Mouse (Mus musculus) stomach, embryonic 14.5 days (tissue): ENCODE data around the gene Auh. TPM values are rescaled to one million over a fixed set of nuclear protein-coding genes. Genes with fewer than 3 reads are reported as not detected.

Experiments used
- ATAC-seq: fragments of 200-750 bp; cut with Nextera tagmentation; 2 replicates; pipeline ENCODE4 v1.8.0; 2017; ENCODE audit warnings: low read depth, moderate TSS enrichment; ENCODE audit not compliant: insufficient number of reproducible peaks, insufficient read depth, low FRiP score
- H3K27ac ChIP-seq: fragments of 300-500 bp; sonication (generic); 2 replicates; pipeline ENCODE4 v1.5.1; 2014; ENCODE audit warnings: mild to moderate bottlenecking, low read length, moderate library complexity, mixed read lengths
- H3K27me3 ChIP-seq: fragments of 300-500 bp; sonication (generic); 2 replicates; pipeline ENCODE4 v1.6.1; 2014; ENCODE audit warnings: low read length, control low read depth, mixed read lengths; ENCODE audit not compliant: control insufficient read depth, insufficient read depth
- H3K36me3 ChIP-seq: fragments of 300-500 bp; sonication (generic); 2 replicates; pipeline ENCODE4 v1.6.1; 2014; ENCODE audit warnings: mild to moderate bottlenecking, control low read depth, low read length, moderate library complexity, mixed read lengths; ENCODE audit not compliant: control insufficient read depth, insufficient read depth
- H3K4me1 ChIP-seq: fragments of 300-500 bp; sonication (generic); 2 replicates; pipeline ENCODE4 v1.6.1; 2014; ENCODE audit warnings: low read length, control low read depth, mixed read lengths; ENCODE audit not compliant: control insufficient read depth, insufficient read depth
- H3K4me2 ChIP-seq: fragments of 300-500 bp; sonication (generic); replicated peaks from 2 replicates; pipeline ENCODE4 v1.6.1; 2014; ENCODE audit warnings: low read depth, low read length, control low read depth
- H3K4me3 ChIP-seq: fragments of 300-500 bp; sonication (generic); 2 replicates; pipeline ENCODE4 v1.5.1; 2014; ENCODE audit warnings: low read depth, low read length, control low read depth
- H3K9ac ChIP-seq: fragments of 300-500 bp; sonication (generic); replicated peaks from 2 replicates; pipeline ENCODE4 v1.6.1; 2014; ENCODE audit warnings: low read depth, mild to moderate bottlenecking, control low read depth, low read length, moderate library complexity, mixed read lengths
- H3K9me3 ChIP-seq: fragments of 300-500 bp; sonication (generic); 2 replicates; pipeline ENCODE4 v1.6.1; 2016; ENCODE audit warnings: low read depth, low read length, control low read depth; ENCODE audit not compliant: control insufficient read depth
- WGBS: fragments of 180-500 bp; shearing (Covaris S2); extraction: QIAGEN DNeasy Blood & Tissue Kit; methylation state at CpG from one replicate; pipeline ENCODE4 v1.1.7; 2014; 5-methylcytosine and 5-hydroxymethylcytosine counted together
- polyA plus RNA-seq: library from polyadenylated mRNA; unstranded; fragments of >200 nt; fragmentation: Nextera tagmentation; extraction: Ambion mirVana; gene quantifications from 2 replicates; pipeline ENCODE4 v1.2.1, GENCODE M21; 2014

Auh gene
- polyA plus RNA-seq, 1 experiment from 2014 or later, result 30.5 TPM

DNA sequence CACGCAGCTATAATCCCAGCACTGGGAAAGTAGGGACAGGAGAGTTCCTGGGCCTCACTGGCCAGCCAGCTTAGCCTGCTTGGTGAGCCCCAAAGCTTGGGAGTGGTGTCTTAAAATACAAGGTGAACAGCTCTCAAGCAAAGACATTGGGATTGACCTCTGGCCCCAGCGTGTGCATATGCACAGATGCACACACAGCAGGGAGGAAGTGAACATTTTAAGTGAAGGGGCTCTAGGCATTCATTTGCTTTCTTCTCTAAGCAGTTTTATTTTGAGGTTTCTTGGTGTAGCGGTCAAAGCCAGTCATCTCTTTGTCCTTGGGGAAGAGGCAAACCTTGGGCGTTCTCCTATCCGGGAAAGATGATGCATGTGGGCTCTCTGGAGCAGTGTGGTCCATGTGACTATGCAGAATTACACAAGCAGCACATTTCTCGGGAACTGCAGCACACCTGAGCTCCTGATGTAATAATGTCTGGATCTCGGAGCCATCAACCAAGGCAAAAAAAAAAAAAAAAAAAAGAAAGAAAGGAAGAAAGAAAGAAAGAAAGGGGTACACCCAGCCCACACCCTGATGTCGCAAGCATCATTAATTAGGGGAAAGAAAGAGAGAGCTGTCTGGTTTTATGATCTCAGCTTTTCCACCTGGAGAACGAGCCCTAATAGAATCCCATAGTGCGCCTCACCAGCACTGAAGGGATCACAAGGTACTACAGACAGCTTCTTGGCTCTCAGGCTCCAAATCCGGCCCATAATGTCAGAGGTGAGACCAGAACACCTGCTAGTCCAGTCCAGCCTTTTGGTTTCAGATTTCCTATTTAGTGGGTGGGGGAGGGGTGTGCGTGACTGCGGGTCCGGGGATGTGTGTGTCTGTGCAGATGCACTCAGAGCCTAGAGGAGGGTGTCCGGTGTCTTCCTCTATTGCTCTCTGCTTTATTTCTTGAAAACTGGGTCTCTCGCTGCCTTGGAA lies 116.6 kb downstream of the Auh start:
- Histone ChIP-seq H3K9me3 (no peaks in the 10 kb centered on the region), H3K27me3 (no peaks in the 10 kb centered on the region), H3K27ac (no peak overlapping the region), H3K9ac (no peak overlapping the region), H3K4me2 (no peak overlapping the region), H3K4me1 (peaks cover 5% of the 10 kb centered on the region; the same call in 1 of the 2 replicates), H3K36me3 (no peaks in the 10 kb centered on the region), H3K4me3 (no peak overlapping the region)
- 69% methylated on average over 16 of the region's 16 CpGs for WGBS
- no peak for ATAC-seq

DNA sequence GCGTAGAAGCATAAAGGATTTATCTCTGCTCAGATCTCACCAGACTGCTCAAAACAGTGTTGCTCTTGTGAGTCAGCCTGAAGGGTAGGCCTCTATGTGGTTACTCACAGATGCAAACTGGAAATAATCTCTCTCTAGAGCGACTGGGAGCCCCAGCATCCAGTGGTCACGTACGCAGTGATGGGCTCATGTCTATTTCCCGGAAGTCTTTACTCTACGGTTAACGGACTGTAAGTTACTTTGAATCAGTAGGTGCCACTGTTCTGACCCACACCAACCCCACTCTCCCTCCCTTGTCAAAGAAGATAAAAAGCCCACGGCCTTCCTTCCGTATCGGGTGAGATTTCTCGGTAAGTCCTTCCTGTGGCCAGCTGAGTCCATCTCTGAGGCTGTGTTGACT lies 121.8 kb downstream of the Auh start:
- Histone ChIP-seq H3K9ac (no peak overlapping the region), H3K4me2 (no peak overlapping the region), H3K36me3 (no peaks in the 10 kb centered on the region), H3K9me3 (no peaks in the 10 kb centered on the region), H3K27ac (no peak overlapping the region), H3K4me1 (peaks cover 13% of the 10 kb centered on the region; the same call in 1 of the 2 replicates), H3K4me3 (no peak overlapping the region), H3K27me3 (no peaks in the 10 kb centered on the region)
- 86% methylated on average over 11 of the region's 11 CpGs for WGBS
- no peak for ATAC-seq

DNA sequence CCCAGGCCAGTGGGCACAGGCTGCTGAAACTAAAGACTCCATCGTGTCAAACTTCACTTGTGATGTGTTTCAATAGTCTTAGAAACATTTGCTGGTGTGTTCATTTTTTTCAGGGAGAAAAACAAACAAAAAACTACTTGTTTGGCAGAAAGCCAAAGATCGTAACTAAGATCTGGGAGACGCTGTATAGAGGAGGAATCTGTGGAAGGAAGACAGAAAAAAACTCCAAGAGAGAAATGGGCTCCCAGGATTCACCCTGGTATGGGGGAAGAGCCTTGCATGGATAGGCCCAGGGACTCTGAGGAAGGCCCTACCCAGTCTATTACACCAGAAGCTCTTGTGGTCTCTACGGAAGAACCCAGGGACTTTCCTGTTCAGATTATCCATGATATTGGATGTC lies 123.5 kb downstream of the Auh start:
- Histone ChIP-seq H3K4me1 (peaks cover 13% of the 10 kb centered on the region; the same call in 1 of the 2 replicates), H3K9ac (no peak overlapping the region), H3K27ac (no peak overlapping the region), H3K4me3 (no peak overlapping the region), H3K27me3 (no peaks in the 10 kb centered on the region), H3K9me3 (no peaks in the 10 kb centered on the region), H3K36me3 (no peaks in the 10 kb centered on the region), H3K4me2 (no peak overlapping the region)
- WGBS, result 31% methylated on average over 4 of the region's 4 CpGs
- no peak for ATAC-seq

DNA sequence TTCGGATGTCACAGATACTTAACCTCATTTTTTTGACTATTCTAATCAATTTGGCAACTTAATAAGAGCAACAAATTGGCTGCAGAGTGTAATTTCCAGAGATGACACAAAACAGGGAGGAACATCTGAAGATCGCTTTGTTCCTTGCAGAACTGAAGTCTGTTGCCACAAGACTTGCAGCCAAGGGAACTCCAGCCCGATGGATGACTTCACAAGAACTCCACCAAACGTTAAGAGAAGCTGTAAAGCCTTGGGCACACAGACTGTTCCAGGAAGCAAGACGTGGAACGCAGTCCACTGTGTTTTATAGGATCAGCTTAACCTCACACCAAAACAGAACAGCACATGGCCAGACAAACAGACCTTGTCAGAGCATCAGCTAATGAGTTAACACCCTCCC lies 123.9 kb downstream of the Auh start:
- Histone ChIP-seq H3K4me1 (peaks cover 13% of the 10 kb centered on the region; the same call in 1 of the 2 replicates), H3K27me3 (no peaks in the 10 kb centered on the region), H3K9me3 (no peaks in the 10 kb centered on the region), H3K36me3 (no peaks in the 10 kb centered on the region), H3K4me3 (no peak overlapping the region), H3K4me2 (no peak overlapping the region), H3K27ac (no peak overlapping the region), H3K9ac (no peak overlapping the region)
- ATAC-seq, result no peak
- whole genome bisulfite sequencing, result 49% methylated on average over 6 of the region's 6 CpGs

DNA sequence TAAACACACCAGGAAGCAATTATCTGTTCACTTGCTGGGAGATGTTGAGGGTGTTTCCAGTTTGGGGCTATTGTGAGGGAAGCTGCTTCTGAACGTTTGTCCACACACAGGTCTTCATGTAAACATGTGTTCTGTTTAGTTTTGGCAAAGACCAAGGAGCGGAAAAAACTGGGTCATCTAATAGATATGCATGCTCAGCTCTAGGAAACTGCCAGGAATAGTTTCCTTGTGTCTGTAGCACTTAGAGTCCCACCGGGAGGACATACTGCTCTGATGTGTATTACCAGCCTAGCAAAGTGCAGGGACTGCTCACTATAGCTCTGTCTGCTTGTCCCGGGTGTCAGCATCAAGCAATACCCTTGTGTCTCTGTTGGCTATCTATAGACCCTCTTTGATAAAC lies 127.0 kb downstream of the Auh start:
- Histone ChIP-seq H3K9me3 (no peaks in the 10 kb centered on the region), H3K4me1 (peaks cover 13% of the 10 kb centered on the region; the same call in 1 of the 2 replicates), H3K27ac (no peak overlapping the region), H3K9ac (no peak overlapping the region), H3K4me2 (no peak overlapping the region), H3K4me3 (no peak overlapping the region), H3K27me3 (no peaks in the 10 kb centered on the region), H3K36me3 (no peaks in the 10 kb centered on the region)
- 61% methylated on average over 4 of the region's 4 CpGs for WGBS
- no peak for ATAC-seq

GRCm38 (mm10) chr13:52800687-52801341 lies 128.7 kb downstream of the Auh start:
- no peak for ATAC-seq

DNA sequence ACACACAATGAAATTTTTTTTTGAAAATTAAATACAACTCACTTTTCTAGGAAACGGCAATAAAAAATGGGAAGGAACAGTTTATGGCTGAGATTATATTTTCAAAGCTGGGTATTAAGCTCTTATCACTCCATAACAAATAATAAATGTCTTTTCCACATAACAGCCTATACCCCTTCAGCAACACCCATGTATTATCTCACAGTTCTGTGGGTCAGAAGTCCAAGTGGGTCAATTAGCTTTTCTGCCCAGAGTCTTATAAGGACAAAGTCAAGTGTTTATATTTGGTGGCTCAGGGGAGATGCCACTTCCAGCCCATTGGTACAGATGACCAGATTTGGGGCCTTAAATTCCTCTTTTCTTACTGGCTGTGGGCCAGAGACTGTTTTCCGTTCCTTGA lies 129.4 kb downstream of the Auh start:
- WGBS, result 54% methylated on average over 2 of the region's 2 CpGs
- no peak overlapping the region for H3K4me2 ChIP-seq
- ATAC-seq, result no peak

More at GRCm38 (mm10) chr13:52800687-52801341, 128.7 kb downstream of the Auh start:
- Histone ChIP-seq H3K9me3 (no peaks in the 10 kb centered on the region), H3K27ac (no peak overlapping the region), H3K4me2 (no peak overlapping the region), H3K36me3 (no peaks in the 10 kb centered on the region), H3K4me3 (no peak overlapping the region), H3K9ac (no peak overlapping the region), H3K4me1 (peaks cover 6% of the 10 kb centered on the region; the same call in 1 of the 2 replicates), H3K27me3 (no peaks in the 10 kb centered on the region)
- 44% methylated on average over 4 of the region's 4 CpGs for WGBS

DNA sequence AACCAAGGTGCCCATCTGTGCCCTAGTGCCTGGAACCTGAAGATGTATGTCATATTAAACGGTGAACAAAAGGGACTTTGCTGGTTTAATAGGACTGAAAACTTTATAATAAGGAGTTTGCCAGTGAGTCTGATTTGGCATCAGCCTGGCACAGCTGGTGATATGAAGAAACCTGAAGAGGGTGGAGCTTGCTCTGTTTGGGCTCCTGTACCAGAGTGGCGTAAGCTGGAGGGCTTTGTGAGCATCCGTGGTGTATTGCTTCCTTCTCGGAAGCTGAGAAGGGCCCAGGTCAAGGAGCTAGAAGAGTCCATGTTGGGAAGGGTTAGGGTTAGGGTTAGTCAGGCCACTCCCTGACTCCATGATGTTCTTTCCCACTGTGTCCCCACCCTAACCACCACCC lies 135.2 kb downstream of the Auh start:
- H3K9ac ChIP-seq, result no peak overlapping the region
- WGBS, result 91% methylated on average over 4 of the region's 4 CpGs
- no peak for ATAC-seq
- no peak overlapping the region for H3K4me3 ChIP-seq
- no peaks in the 10 kb centered on the region for H3K4me1 ChIP-seq
- H3K9me3 ChIP-seq, result no peaks in the 10 kb centered on the region
- H3K27ac ChIP-seq, result no peak overlapping the region
- H3K27me3 ChIP-seq, result no peaks in the 10 kb centered on the region
- no peaks in the 10 kb centered on the region for H3K36me3 ChIP-seq
- H3K4me2 ChIP-seq, result no peak overlapping the region

More for the DNA sequence above, 129.4 kb downstream of the Auh start:
- Histone ChIP-seq H3K4me1 (0 out of 2 replicates have a peak, but pooled peaks cover 3% of the 10 kb centered on the region), H3K27me3 (no peaks in the 10 kb centered on the region), H3K9ac (no peak overlapping the region), H3K27ac (no peak overlapping the region), H3K36me3 (no peaks in the 10 kb centered on the region), H3K9me3 (no peaks in the 10 kb centered on the region), H3K4me3 (no peak overlapping the region)
